Mouse (Mus musculus) CH12.LX (cell line): ENCODE results near the gene Cd320.

Source experiments
- CTCF ChIP-seq, 2 experiments: IDR thresholded peaks in 1 of 2; conservative IDR thresholded peaks in 1 of 2; 2 replicates each; pipeline ENCODE4 v1.5.1; 2011 to 2012; ENCODE audit warnings: low read depth in 2 of 2, low read length in 2 of 2, improper control_type of control experiment in 1 of 2, inconsistent platforms in 1 of 2, mild to moderate bottlenecking in 1 of 2, moderate library complexity in 1 of 2
- EP300 ChIP-seq: IDR thresholded peaks from 2 replicates; pipeline ENCODE4 v1.6.1; 2011; ENCODE audit warnings: low read length, improper control_type of control experiment
- ETS1 ChIP-seq: conservative IDR thresholded peaks from 2 replicates; pipeline ENCODE4 v1.6.1; 2012; ENCODE audit warnings: low read depth, mild to moderate bottlenecking, inconsistent platforms, low read length, improper control_type of control experiment, moderate library complexity
- HCFC1 ChIP-seq: IDR thresholded peaks from 2 replicates; pipeline ENCODE4 v1.6.1; 2012; ENCODE audit warnings: low read depth, mild to moderate bottlenecking, inconsistent platforms, low read length, improper control_type of control experiment
- JUND ChIP-seq: conservative IDR thresholded peaks from 2 replicates; pipeline ENCODE4 v1.6.1; 2011; ENCODE audit warnings: low read depth, low read length, improper control_type of control experiment
- MAX ChIP-seq: IDR thresholded peaks from 2 replicates; pipeline ENCODE4 v1.6.1; 2011; ENCODE audit warnings: low read length, improper control_type of control experiment
- PAX5 ChIP-seq: IDR thresholded peaks from 2 replicates; pipeline ENCODE4 v1.6.1; 2012; ENCODE audit warnings: low read length, inconsistent platforms, mixed read lengths
- POLR2A ChIP-seq: IDR thresholded peaks from 2 replicates; pipeline ENCODE4 v1.6.1; 2011; ENCODE audit warnings: low read depth, mild to moderate bottlenecking, improper control_type of control experiment, low read length
- SIN3A ChIP-seq: IDR thresholded peaks from 2 replicates; pipeline ENCODE4 v1.6.1; 2012; ENCODE audit warnings: low read length, improper control_type of control experiment, inconsistent platforms
- TCF12 ChIP-seq: IDR thresholded peaks from 2 replicates; pipeline ENCODE4 v1.6.1; 2014; ENCODE audit warnings: low read depth, mild to moderate bottlenecking, inconsistent platforms, low read length, improper control_type of control experiment
- UBTF ChIP-seq: IDR thresholded peaks from 2 replicates; pipeline ENCODE4 v1.6.1; 2012; ENCODE audit warnings: low read depth, mild to moderate bottlenecking, inconsistent platforms, low read length, improper control_type of control experiment, moderate library complexity
- USF1 ChIP-seq: IDR thresholded peaks from 2 replicates; pipeline ENCODE4 v1.6.1; 2014; ENCODE audit warnings: low read depth, mild to moderate bottlenecking, inconsistent platforms, low read length, improper control_type of control experiment
- ZC3H11A ChIP-seq: IDR thresholded peaks from 2 replicates; pipeline ENCODE4 v1.6.1; 2012; ENCODE audit warnings: low read depth, mild to moderate bottlenecking, inconsistent platforms, low read length, improper control_type of control experiment

- no peak for TF ChIP-seq CTCF (conservative IDR thresholded peaks at IDR 0.05 in 1 of 2, IDR thresholded peaks at IDR 0.05 in 1 of 2; ENCODE audit: low read depth in 2 of 2, low read length in 2 of 2)
- no peak for TF ChIP-seq EP300
- TF ChIP-seq POLR2A, result no peak
- no peak for TF ChIP-seq TCF12
- TF ChIP-seq MAX, result no peak
- no peak for TF ChIP-seq SIN3A
- TF ChIP-seq JUND, result no peak
- no peak for TF ChIP-seq ETS1
- TF ChIP-seq ZC3H11A, result no peak
- TF ChIP-seq HCFC1, result no peak
- no peak for TF ChIP-seq UBTF
- no peak for TF ChIP-seq USF1
- TF ChIP-seq PAX5, result no peak
Observed at GRCm38 (mm10) chr17:33891357-33891756, 48.5 kb downstream of the Cd320 start.
